Mouse (Mus musculus) adrenal gland, adult 8-10 months (tissue): ENCODE measurements around the gene Ang. TPM values are rescaled to one million over a fixed set of nuclear protein-coding genes. Genes with fewer than 3 reads are reported as not detected.

Source experiments
- DNase-seq: peaks from one replicate; pipeline ENCODE4 v3.0.0; 2022
- total RNA-seq, 4 experiments: library from RNA; stranded (reverse); gene quantifications; 2 replicates each; pipeline ENCODE4 v1.2.4; 2022

The Ang gene
- 1 to 10 TPM; 5.4 to 7.4 (median 6.4) TPM for total RNA-seq

DNA sequence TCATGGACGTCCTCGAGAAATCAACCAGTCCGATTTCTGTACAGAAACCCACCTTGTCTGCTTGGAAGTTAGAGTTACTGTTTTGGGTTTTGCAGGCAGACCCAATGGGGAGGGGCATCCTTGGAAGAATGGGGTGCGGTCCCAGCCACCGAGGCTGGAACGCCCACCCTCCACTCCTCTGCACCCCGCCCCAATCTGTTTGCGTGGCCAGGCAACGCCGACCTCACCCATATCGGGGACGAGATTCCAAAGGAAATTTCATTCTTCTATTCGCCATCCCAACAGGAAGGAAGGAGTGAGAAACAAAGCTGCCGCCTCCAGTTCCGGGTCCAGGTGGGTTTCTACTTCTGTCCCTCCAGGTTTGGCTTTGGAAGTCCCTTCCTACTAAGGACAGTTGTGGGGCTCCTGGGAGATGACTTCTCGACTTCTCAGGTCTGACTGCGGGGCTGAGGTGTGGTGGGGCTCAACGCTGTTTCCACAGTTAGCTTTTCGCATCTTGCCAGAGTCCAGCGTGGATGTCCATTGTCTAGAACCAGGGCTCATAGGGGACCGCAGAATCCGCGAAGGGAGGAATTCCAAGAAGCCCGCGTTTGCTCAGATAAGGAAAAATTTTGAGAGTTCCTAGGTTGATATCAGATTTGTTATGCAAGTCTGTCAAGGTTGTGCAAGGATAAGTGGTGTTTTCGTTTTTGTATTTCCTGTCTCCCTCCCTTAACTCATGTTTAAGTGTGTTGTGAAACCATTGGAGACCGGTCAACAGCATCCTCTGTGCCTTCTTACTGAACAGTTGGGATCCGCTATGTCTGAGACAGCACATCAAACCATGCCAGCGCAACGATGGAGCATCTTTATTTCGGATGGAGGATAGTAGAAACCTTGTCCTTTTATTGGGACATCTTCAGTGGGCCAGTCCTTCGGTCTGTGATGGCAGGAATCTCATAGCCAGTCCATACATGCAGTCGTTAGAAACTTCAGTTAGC is at the start of gene Ang, which contains the start of gene Rnase4:
TSS of gene Ang (plus strand) at position 230 of the 980 bp plus-strand sequence.
TSS of gene Rnase4 (plus strand) at position 157 of the 980 bp plus-strand sequence.
- DNase-seq: peak; percentile 38

DNA sequence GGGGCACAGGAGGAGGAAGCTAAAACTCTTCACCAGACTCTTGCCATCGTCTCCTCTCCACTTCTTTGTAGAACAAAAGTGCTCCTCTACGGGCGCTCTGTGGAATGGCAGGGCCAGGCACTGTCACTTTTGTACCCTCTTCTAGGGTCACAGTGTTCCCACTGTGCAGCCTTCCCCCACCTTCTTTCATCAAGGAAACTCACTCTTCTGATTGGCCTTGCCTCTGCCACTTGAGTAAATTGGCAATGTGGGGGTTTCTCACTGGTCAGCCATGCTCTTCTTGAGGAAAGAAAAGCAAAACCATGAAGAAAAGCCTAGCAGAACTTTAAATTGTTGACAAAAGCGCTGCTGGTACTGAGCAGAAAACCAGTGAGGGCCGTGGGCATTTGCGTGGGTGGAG is 49.2 kb upstream of the Ang start, which contains the start of gene Rnase9:
TSS of gene Rnase9 (minus strand) at position 101 of the 400 bp plus-strand sequence.
- DNase-seq: no peak

DNA sequence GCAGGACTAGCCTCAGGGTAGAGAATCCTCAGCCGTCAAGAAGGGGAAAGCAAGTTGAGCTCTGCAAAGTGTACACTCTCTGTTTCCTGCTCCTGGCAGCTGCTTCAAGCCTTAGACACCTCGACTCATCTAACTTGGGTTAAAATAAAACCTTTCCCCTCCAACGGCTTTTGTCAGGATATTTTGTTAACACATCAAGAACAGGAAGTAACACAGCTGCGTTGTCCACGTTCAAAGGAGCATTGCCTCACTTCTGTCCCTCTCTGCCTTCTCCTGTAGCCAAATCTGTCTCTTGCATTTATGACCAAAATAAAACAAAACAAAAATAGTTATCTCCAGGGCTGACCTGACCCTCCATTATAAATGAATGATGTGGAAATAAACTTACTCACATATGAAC is 43.1 kb upstream of the Ang start:
- DNase-seq: no peak

DNA sequence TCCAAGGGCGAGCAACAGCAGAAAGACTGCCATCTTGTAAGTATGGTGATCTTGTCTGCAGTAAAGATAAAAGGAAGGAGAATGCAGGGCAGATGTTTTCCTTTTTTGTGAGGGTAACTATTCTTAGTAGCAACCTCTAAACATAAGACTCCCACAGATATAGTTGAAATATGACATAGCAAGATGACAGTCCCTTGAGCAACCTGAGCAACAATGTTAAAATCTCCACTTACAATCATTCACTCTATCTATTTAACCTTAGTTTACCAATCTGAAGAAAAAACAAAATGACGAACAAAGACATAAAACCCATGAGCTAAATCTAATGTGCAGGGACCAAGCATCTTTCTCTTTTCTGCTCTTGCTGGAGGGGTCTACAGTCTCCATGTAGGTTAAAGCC is 40.9 kb upstream of the Ang start, which contains the start of gene Rnase11:
TSS of gene Rnase11 (minus strand) at position 101 of the 400 bp plus-strand sequence.
- DNase-seq: no peak

DNA sequence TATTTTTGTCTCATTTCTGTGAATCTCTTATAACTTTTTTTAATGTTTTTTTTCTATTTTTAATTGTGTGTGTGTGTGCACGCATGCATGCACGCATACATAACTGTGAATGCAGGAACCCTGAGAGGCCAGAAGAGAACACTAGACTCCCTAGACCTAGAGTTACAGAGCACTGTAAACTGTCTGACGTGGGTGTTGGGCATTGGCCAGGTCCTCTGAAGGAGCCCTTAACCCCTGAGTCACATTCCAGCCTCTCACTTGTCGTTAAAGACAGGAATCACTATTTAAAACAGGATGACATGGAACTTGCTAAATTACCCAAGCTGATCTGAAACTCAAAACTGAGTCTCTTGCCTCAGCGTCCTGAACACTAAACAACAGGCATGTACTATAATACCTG is 39.0 kb upstream of the Ang start:
- DNase-seq: no peak

DNA sequence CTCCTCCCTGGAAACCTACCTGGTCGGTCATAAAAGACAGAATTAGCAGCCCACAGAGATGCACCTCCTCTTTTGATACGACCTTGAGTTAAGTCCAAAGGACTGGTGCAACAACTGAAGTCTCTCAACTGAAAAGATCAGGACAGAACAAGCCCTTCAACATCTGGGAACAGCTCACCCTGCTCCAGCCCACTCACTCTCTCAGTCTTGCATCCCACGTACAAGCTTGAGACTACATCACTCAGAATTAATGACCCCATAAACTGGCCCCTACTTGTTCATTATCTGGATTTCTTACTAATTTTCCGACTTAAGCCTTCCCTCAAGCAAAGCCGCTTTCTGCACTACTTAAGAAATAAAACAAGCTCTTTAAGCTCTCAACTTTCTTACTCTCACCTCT is 37.8 kb upstream of the Ang start:
- DNase-seq: no peak

DNA sequence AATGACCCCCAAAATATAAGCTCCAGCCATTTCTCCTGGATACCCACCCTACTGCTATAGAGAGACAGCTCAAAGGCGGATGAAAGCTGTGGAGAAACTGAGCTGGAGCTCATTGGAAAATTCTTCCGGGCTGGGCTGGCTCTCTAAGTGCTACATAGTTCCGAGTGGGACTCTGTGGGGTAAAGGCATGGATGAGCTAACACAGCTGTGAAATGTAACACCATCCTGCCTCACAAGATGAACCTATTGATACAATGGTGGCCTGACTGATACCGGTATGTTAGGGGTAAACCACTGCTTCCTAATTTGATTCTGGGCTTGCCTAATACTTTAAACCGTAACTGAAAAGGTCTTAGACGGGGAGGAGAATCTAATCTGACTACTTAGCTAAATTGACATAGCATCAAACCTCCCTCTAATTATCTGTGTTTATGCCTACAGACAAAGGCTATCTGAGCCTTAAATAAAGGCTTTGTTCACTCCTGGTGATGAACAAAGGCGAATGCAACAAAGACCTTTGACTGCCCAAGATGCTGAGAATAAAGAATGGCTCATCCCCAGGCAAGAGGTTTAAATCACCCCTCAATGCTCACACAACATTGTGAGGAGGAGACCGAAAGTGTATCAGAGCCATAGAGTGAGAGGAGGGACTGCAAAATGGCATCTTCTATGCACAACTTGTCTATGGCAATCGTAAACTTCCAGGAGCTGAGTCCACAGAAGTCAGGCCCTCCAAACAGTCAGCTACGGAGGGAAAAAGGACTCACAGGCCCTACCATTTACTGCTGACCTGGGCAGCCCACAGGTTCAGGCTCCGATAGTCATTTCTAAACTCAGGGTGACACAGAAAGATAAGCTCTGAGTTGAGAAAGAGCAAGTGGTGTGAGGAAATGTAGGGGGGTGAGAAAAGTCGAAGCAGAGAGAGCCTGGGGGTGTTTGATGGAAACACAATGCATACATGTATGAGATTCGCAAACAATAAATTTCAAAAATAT is 36.4 kb upstream of the Ang start:
- no peak for DNase-seq

DNA sequence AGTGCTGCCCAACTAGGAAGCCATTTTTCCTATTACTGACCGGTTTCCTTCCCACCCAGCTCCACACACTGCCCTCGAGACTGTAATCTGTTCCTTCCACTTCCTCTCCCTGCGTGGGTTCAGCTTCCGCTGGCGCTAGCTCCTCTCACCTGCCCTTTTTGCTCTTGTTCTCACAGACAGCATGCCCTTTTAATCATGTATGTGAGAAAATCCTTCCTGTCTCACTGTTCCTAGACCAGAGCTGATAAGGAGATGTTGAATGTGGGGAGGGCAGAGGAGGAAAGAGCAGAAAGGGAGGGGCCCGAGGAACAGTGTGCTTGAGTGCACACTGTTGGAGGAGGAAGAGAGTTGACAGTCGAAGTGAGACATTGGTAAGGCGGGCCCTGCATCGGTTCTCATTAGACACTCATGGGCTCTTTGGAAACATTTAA is 33.5 kb upstream of the Ang start, which contains the start of gene Rnase12:
TSS of gene Rnase12 (minus strand) at position 261 of the 431 bp plus-strand sequence.
- no peak for DNase-seq

DNA sequence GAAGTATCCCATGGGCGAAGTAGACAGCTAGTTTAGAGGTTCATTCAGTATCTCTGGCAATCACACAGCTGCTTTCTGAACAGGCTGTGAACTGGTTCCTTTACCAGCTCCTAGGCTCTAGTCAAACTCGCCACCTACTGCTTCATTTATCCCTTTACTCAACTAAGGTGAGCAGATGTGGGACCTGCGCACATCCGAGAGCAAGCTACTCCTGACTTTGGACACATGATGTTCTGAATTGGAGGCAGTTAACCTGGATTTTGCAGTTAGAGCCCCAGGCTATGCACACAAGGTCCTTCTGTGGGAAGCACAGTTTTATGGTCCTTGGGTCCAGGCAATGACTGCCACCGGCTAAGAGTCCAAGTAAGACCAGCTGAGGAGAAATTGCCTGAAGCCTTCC is 30.2 kb upstream of the Ang start:
- DNase-seq: no peak

DNA sequence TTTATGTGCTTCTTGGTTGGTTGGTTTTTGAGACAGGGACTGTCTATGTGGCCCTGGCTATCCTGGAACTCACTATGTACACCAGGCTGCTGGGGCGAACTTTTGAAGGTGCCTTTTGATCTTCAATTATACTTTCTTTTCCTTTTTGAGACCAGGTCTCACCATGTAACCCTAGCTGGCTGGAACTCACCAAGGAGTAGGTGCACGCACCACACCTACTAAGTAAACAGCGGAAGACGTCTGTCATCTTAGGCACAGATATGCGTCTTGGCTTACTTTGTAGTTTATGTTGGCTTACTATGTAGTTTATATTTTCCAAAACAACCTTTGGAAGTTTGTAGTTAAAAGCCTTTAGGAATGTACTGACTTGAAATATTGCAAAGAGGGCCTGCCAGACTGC is 22.0 kb upstream of the Ang start:
- no peak for DNase-seq

DNA sequence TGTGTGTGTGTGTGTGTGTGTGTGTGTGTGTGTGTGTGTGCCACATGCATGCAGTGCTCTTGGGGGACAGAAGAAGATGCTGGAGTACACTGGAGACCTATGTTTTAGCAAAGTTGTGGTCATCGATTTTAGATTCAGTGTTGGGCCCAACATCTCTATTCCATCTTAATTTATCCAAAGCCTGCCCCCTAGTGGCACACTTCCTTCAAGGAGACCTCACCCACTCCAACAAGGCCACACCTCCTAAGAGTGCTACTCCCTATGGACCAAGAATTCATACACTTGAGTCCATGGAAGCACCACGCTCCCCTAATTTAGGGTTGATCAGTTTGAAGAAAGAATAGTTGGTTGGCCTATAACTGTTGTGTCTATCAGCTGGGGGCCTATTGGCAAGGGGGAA is 21.3 kb upstream of the Ang start:
- DNase-seq: no peak

DNA sequence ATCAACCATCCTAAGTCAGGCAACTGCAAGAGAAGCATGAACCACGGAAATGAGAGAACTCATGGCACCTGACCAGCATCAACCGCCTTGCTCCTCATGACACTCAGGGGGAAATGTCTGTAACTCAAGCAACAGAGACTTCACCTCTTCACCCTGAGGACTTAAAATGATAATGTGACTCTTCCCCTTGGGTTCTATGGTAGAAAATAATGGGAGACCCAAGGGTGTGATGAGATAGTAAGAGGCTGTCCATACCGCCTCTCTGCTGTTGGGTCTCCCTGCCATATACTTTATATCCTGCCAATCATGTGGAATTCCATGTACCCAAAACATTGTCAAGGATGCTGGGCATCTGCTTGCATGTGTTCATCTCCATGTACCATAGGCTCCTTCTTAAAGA is 16.6 kb upstream of the Ang start, which contains the start of gene Olfr750:
TSS of gene Olfr750 (minus strand) at position 101 of the 400 bp plus-strand sequence.
- no peak for DNase-seq

DNA sequence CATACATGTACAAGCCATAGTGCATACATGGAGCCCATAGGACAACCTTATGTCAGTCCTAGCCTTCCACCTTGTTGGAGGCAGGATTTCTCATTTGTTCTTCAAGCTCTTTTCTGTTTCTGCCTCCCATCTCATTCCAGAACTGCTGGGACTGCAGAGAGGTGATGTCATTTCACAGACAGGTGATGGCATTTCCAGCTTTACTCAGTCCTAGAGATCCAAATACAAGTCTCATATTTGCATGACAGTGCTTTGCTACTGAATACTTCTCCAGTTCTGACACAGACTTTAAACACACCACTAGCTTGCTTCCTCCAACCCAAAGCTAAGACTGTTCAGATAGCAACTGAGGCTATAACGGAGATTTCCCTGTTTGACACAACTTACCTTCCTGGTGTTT is 11.8 kb upstream of the Ang start:
- DNase-seq: no peak

DNA sequence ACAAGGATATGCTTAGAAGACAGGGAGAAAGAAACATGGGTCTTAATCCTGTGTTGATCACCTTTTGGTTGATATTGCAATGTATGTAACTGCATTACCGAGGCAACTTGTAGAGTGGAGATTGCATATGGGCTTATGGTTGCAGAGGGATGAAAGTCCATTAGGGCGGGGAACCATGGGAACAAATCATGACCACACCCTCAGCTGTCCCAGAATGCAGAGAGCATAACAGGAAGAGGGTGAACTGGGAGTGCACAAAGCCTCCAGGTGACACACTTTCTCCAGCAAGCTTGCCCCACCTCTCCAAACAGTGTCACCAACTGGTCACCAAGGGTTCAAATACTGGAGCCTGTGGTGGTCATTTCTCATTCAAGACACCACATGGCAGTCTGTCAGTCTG is 9.9 kb upstream of the Ang start:
- no peak for DNase-seq

DNA sequence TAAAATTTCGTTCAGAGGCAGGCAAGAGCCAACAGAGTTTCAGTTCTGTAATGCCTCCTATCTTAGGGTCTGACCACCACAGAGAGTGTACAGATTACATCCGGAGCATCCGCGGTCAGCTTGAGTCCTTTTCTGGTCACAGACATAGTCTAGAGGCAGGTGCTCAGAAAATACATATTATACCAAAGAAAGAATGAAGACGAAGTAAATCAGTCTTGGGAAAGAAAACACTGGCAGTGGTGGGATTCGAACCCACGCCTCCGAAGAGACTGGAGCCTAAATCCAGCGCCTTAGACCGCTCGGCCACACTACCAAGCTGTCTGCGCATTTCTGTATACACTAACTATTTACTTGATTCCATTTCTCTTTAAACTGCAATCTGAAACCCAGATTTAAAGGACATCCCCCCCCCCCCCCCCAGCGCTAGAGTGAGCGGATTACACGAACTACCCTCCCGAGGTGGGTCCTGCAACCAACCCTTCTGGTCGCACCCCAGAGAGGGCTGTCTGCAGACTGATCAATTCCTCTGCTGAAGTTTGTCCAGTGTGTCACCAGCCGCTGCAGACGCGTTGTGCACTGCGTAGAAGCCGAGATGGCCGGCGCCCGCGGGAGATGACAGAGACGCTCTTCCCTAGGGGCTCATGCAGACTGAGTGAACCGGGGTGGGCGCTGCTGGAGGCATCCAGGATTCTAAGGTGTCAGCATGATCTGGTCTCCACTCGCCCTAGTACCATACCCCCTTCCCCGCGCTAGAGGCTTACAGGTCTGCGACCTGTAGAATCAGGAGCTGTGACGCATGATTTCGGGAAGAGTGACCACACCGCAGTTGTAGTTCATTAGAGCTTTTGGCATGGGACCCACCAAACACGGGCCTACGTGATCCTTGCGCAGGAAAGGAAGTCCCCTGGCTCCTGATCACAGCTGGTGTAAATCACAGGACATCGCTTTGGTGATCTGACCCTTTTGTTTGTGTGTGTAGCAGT is 8.1 kb upstream of the Ang start:
- DNase-seq: peak; percentile 61

DNA sequence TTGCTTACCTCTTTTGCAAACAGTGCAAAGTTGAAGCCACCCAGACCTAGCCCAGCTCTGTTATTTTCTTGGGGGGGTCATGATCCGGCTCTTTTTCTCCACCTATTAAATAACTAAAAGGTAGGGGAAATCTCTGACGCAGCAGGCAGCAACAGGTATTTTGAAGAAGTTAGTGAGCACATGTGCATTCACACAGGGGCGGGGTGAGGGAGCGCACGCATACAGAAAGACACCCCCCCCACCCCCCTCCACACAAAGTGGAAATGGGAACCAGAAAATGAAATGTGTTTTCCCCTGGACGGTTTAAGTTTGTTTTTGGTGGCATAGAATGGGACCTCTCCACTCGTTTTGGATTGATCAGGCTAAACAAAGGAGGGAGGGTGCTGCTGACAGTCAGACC is 7.1 kb upstream of the Ang start:
- DNase-seq: no peak

DNA sequence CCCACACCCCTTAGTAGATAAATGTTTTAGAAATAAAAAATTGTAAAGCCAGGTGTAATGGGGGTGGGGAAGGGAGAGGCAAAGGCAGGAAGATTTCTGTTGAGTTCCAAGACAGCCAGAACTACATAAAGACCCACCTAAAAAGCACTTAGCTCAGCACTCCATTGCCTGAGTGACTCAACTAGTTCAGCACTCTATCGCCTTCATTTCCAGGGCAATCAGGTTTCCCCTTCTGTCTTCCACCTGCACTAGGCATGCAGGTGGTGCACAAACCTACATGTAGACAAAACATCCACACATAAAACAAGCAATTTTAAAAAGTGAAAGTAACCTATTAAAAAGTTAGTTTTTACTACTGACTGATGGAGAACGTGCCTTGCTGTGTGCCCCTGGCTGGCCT is 5.9 kb upstream of the Ang start:
- DNase-seq: no peak

DNA sequence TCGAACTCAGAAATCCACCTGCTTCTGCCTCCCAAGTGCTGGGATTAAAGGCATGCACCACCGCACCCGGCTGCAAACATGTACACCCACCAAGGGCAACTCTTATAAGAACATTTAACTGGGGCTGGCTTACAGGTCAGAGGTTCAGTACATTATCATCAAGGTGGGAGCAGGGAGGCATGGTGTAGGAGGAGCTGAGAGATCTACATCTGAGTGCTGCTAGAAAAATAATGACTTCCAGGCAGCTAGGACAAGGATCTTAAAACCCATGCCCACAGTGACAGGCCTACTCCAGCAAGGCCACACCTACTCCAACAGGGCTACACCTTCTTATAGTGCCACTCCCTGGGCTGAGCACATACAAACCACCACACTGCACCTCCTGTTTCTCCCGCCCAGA is 5.0 kb upstream of the Ang start:
- no peak for DNase-seq

DNA sequence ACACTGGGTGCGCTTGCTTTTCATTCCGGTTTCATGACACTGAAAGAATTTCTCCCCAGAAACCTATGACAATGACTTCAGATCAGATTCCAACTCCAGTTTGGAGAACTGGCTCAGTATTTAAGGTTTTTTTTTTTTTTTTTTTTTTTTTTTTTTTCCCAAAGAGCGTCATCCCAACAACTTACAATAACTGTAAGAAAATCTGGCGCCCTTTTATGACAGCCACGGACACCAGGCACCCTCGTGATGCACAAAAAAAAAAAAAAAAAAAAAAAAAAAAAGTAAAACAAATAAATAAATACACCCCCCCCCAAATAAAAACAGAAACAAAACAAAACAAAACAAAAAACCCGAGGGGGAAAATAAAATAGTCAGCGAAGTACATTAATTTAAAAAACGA is 3.2 kb upstream of the Ang start:
- DNase-seq: no peak

DNA sequence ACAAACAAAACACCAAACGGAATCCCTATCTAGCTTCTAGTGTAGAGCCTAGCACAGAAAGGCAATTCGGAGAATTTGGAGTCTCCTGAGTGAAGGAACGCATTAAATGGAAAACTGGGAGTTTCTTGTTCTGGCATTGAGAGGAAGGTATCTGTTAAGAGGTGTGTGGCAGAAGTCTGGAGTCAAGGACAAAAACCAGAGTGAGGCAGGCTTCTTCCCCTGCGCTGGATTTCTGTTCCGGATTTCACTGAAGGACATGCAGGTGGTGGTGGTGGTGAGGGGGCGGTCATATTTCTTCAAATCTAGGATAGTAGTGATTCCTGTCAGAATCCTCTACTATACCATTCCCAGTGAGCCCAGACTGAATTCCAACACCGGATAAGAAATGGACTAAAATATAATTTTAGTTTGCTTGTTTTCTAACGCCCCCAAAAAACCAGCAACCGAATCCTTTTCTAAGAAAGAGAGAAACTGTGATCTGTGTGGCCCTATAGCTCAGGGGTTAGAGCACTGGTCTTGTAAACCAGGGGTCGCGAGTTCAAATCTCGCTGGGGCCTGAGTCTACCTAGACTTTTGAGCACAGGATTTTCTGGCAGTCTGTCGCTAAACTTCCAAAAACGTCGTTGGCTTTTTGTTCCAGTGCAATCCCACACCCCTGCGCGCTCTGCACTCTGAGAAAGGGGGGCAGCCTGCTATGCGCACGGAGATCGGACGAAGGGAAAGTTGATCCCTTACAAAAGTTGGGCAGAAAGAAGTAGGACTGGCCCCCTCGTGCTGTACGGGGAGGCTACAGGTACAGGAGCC is 2.6 kb upstream of the Ang start:
- peak; percentile 83 for DNase-seq
